Mouse (Mus musculus): ENCODE data around the gene Usp5. TPM values are rescaled to one million over a fixed set of nuclear protein-coding genes. Genes with fewer than 3 reads are reported as not detected.
A peak's percentile ranks its signal among the peaks of the same experiment; 100 is the strongest.
"Not testable (repeated sequence)": the region's sequence is repeated elsewhere in the genome, so short reads cannot be mapped to it uniquely, and the experiment has no call there.

Gene Usp5
- polyA plus RNA-seq, 1 experiment from 2014 or later: 98.3 TPM

DNA sequence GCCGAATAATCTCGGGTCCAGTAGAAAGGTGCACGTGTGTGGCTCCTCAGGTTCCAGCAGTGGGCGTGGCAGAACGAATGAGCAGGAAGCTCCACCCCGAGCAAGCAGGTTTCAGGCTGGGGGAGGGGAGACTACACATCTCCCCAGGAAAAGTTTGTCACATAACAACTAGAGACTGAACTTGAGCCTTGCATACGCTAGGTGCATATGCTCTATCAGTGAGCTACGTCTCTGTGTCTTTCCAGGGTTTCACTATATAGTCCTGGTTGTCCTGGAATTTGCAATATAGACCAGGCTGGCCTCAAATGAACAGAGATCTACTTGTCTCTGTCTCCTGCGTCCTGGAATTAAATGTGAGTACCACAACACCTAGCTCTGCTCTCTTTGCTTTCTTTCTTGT is 26.9 kb downstream of the Usp5 start:
- not testable (repeated sequence) for H3K27me3 ChIP-seq (replicated peaks); H3K36me3 ChIP-seq; ATAC-seq (ENCODE audit: extremely low read depth, insufficient number of reproducible peaks, low FRiP score, low TSS enrichment); H3K27ac ChIP-seq (replicated peaks); H3K9ac ChIP-seq; H3K9me3 ChIP-seq
- peak overlapping the region; percentile 60 for H3K4me2 ChIP-seq
- peaks cover 25% of the 10 kb centered on the region for H3K4me1 ChIP-seq
- H3K4me3 ChIP-seq: peak overlapping the region; percentile 35
- 15% methylated on average over 5 of the region's 9 CpGs for WGBS

DNA sequence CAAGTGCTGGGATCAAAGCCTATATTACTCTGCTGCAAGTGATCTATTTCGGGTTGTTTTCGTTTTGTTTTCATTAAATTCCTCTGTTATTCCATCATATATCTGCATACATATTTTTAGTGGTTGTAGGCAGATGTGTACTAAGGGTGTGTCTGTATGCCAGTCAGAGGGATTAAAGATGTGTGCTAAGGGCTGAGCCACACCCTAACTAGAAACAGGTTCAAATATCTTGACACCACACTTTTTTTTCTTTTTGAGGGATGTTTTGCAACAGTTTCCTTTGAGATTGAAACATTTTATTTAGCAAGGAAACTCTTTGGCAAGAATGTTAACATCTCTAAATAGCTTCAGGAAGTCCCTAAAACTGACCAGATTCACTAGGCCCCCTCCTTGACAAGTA is 33.1 kb downstream of the Usp5 start:
- H3K27me3 ChIP-seq (replicated peaks): no peaks in the 10 kb centered on the region
- H3K4me3 ChIP-seq: no peak overlapping the region
- H3K27ac ChIP-seq (replicated peaks): no peak overlapping the region
- no peaks in the 10 kb centered on the region for H3K9me3 ChIP-seq
- ATAC-seq (ENCODE audit: extremely low read depth, insufficient number of reproducible peaks, low FRiP score, low TSS enrichment): no peak
- H3K4me1 ChIP-seq: no peaks in the 10 kb centered on the region
- H3K9ac ChIP-seq: no peak overlapping the region
- WGBS: 85% methylated on average over 2 of the region's 2 CpGs
- no peaks in the 10 kb centered on the region for H3K36me3 ChIP-seq
- H3K4me2 ChIP-seq: no peak overlapping the region

DNA sequence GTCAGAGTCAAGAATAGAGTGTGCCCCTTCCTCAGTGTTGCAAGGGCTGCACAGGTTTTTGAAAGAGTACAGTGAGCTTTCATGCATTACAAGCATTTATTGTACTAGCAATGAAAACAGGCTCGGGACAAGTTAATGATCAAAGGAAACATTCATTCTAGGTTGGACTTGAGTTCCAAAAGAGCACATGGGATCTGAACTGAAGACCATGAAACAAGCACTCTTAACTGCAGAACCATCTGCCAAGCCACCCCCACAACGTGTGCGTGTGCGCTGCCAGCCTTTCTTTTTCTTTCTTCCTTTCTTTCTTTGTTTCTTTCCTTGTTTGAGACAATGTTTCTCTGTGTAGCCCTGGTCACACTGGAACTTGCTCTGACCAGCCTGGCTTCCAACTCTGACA is 33.5 kb downstream of the Usp5 start:
- no peaks in the 10 kb centered on the region for H3K27me3 ChIP-seq (replicated peaks)
- no peak overlapping the region for H3K4me3 ChIP-seq
- H3K4me1 ChIP-seq: no peaks in the 10 kb centered on the region
- H3K27ac ChIP-seq (replicated peaks): no peak overlapping the region
- WGBS: 82% methylated on average over 4 of the region's 4 CpGs
- ATAC-seq (ENCODE audit: extremely low read depth, insufficient number of reproducible peaks, low FRiP score, low TSS enrichment): no peak
- no peak overlapping the region for H3K4me2 ChIP-seq
- no peaks in the 10 kb centered on the region for H3K9me3 ChIP-seq
- H3K9ac ChIP-seq: no peak overlapping the region
- no peaks in the 10 kb centered on the region for H3K36me3 ChIP-seq

DNA sequence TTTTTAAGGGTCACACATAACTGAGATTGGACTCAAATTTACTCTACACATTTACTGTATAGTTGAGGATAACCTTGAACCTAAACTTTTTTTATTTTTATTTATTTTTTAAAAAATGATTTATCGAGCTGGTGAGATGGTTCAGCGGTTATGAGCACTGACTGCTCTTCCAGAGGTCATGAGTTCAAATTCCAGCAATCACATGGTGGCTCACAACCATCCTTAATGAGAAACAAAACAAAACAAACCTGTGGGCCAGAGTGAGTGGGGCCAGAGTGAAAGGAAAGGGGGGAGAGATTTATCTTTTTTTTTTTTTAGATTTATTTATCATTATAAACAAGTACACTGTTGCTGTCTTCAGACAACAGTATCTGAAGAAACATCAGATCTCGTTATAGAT is 37.4 kb downstream of the Usp5 start:
- 76% methylated on average over 3 of the region's 3 CpGs for WGBS
- Histone ChIP-seq H3K4me3 (no peak overlapping the region), H3K27ac (replicated peaks) (no peak overlapping the region), H3K9ac (no peak overlapping the region), H3K27me3 (replicated peaks) (no peaks in the 10 kb centered on the region), H3K4me2 (no peak overlapping the region), H3K4me1 (peaks cover 3% of the 10 kb centered on the region; the same call in 1 of the 2 replicates), H3K9me3 (no peaks in the 10 kb centered on the region), H3K36me3 (no peaks in the 10 kb centered on the region)
- no peak for ATAC-seq (ENCODE audit: extremely low read depth, insufficient number of reproducible peaks, low FRiP score, low TSS enrichment)

DNA sequence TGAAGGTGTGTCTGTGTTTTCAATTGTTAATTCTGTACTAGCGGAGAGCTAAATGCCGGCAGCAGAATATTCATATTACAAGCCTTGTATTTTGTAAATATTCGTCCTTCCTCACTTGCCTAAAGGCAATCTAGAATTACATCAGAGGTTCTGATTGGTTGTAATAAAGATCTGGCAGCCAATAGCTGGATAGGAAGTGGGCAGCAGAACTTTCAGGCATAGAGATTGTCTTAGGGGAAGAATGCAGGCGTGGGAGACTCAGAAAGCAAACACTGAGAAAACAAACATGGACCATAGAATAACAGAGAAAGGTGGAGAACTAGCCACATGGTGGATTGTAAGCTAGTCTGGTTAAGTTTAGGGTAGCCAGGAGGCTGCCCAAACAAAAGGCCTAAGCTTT is 39.2 kb downstream of the Usp5 start:
- Histone ChIP-seq H3K9me3 (no peaks in the 10 kb centered on the region), H3K9ac (no peak overlapping the region), H3K36me3 (no peaks in the 10 kb centered on the region), H3K4me3 (no peak overlapping the region), H3K27me3 (replicated peaks) (no peaks in the 10 kb centered on the region), H3K4me1 (peaks cover 3% of the 10 kb centered on the region; the same call in 1 of the 2 replicates), H3K4me2 (no peak overlapping the region), H3K27ac (replicated peaks) (no peak overlapping the region)
- WGBS: 59% methylated on average over 4 of the region's 4 CpGs
- ATAC-seq (ENCODE audit: extremely low read depth, insufficient number of reproducible peaks, low FRiP score, low TSS enrichment): no peak

DNA sequence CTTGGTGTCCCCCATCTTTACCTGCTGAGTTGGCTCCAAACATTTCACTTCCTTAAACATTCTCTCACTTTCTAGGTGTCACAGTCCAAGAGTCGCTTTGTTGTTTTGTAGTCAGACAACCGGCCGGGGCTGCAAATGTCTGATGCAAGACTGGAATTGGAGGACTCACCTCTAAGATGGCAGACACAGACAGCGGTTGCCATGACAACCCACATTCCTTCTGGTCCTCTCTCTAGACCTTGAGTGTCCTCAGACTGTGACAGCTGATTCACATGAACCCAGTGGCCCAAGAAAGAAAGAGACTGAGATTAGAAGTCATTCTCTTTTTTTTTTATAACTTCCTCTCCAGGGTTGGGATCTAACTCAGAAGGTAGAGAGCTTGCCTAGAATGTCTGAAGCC is 39.8 kb downstream of the Usp5 start:
- Histone ChIP-seq H3K27me3 (replicated peaks) (no peaks in the 10 kb centered on the region), H3K36me3 (no peaks in the 10 kb centered on the region), H3K27ac (replicated peaks) (no peak overlapping the region), H3K4me2 (no peak overlapping the region), H3K4me3 (no peak overlapping the region), H3K9me3 (no peaks in the 10 kb centered on the region), H3K9ac (no peak overlapping the region), H3K4me1 (peaks cover 3% of the 10 kb centered on the region; the same call in 1 of the 2 replicates)
- no peak for ATAC-seq (ENCODE audit: extremely low read depth, insufficient number of reproducible peaks, low FRiP score, low TSS enrichment)
- 82% methylated on average over 4 of the region's 4 CpGs for whole genome bisulfite sequencing

DNA sequence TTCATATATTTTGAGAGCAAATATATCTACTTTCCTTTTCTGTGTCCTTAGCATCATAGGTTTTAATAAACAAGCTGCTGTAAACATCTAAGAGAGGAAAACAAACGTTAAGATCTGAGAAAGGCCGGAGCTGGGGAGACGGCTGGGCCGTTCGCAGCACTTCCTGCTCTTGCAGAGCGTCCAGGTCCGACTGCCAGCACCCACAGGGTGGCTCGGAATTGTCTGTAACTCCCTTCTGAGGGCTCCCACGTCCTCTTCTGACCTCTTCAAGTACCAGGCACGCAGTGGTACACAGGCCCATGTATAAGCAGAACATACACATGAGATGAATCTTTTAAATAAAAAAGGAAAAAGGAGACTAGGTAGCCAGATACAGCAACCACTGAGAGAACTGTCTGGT is 41.6 kb downstream of the Usp5 start:
- no peak overlapping the region for H3K27ac ChIP-seq (replicated peaks)
- ATAC-seq (ENCODE audit: extremely low read depth, insufficient number of reproducible peaks, low FRiP score, low TSS enrichment): no peak
- H3K9ac ChIP-seq: no peak overlapping the region
- no peak overlapping the region for H3K4me3 ChIP-seq
- H3K4me1 ChIP-seq: peaks cover 3% of the 10 kb centered on the region
- H3K4me2 ChIP-seq: no peak overlapping the region
- no peaks in the 10 kb centered on the region for H3K36me3 ChIP-seq
- WGBS: 65% methylated on average over 10 of the region's 10 CpGs
- H3K27me3 ChIP-seq (replicated peaks): no peaks in the 10 kb centered on the region
- no peaks in the 10 kb centered on the region for H3K9me3 ChIP-seq

DNA sequence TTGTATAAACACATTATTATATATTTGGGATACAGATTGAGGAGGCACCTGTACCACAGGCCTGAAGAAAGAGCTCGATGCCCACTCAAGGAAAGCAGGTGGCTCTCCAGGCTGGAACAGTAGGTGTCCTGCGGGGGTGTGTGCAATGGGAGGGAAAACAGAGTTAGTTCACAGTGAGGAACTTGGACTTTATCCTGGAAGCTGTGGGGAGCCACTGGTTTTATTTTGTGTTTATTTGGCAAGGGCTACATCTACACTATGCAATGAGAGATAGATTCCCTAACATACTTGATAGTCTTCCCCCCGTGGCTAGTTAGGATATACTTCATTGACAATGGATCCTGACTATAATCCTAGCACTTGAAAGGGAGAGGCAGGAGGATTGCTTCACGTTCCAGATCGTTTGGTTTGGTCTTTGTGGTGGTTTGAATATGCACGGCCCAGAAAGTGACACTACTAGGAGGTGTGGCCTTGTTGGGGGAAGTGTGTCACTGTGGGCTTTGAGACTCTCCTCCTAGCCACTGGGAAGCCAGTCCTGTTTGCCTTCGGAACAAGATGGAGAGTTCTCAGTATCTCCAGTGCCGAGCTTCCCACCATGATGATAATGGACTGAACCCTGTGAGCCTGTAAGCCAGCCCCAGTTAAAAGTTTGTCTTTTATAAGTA is 42.4 kb downstream of the Usp5 start:
- no peak overlapping the region for H3K4me2 ChIP-seq
- no peaks in the 10 kb centered on the region for H3K27me3 ChIP-seq (replicated peaks)
- no peaks in the 10 kb centered on the region for H3K36me3 ChIP-seq
- H3K27ac ChIP-seq (replicated peaks): no peak overlapping the region
- ATAC-seq (ENCODE audit: extremely low read depth, insufficient number of reproducible peaks, low FRiP score, low TSS enrichment): no peak
- no peak overlapping the region for H3K4me3 ChIP-seq
- H3K9ac ChIP-seq: no peak overlapping the region
- peaks cover 8% of the 10 kb centered on the region for H3K4me1 ChIP-seq
- no peaks in the 10 kb centered on the region for H3K9me3 ChIP-seq
- WGBS: 45% methylated on average over 8 of the region's 8 CpGs

DNA sequence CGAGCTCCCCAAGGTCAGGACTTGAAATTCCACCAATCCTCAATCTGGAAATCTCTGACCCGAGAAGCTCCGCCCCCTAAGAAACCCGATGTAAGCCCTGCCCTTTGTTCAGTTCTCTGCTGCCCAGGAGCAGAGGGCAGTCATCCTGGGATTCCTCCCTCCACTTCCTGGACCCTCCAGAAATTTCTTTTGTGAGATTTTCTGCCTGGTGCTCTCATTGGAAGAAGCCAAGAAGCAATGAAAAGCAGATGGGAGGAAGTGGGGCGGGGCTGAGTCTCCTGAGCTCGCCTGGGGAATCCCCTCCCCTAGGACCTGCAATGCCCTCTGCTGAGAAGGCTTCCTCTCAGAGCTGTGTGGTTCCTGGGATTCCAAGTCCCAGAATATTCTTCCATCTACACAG is 46.8 kb downstream of the Usp5 start:
- ATAC-seq (ENCODE audit: extremely low read depth, insufficient number of reproducible peaks, low FRiP score, low TSS enrichment): no peak
- Histone ChIP-seq H3K27me3 (replicated peaks) (peaks cover 41% of the 10 kb centered on the region), H3K9me3 (no peaks in the 10 kb centered on the region), H3K36me3 (no peaks in the 10 kb centered on the region), H3K9ac (0 out of 2 replicates have a peak overlapping the region, but pooled peaks have one; percentile 33), H3K4me1 (peaks cover 9% of the 10 kb centered on the region), H3K27ac (replicated peaks) (no peak overlapping the region), H3K4me3 (peak overlapping the region; percentile 31), H3K4me2 (peak overlapping the region; percentile 50)
- WGBS: 26% methylated on average over 6 of the region's 6 CpGs

DNA sequence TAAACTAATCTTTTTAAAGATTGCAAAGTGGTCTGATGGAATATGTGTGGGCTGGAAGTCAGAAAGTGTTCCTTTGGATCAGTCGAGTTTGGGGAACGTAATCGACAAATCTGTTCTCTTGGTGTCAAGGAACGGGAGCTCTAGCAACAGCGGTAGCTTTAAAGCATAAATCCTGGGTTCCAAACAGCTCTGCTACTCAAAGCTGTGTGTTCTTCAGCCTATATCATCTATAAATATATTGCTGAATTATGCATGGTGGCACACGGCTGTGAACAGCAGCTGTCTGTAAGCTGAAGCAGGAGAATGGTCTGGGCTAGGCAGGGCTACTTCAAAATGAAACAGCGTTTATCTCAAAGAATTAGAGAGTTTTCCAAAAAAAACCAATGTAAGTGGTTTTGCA is 48.4 kb downstream of the Usp5 start:
- Histone ChIP-seq H3K36me3 (no peaks in the 10 kb centered on the region), H3K4me3 (no peak overlapping the region), H3K4me1 (peaks cover 9% of the 10 kb centered on the region), H3K27me3 (replicated peaks) (peaks cover 44% of the 10 kb centered on the region), H3K9me3 (no peaks in the 10 kb centered on the region), H3K9ac (no peak overlapping the region), H3K27ac (replicated peaks) (no peak overlapping the region), H3K4me2 (no peak overlapping the region)
- no peak for ATAC-seq (ENCODE audit: extremely low read depth, insufficient number of reproducible peaks, low FRiP score, low TSS enrichment)
- WGBS: 78% methylated on average over 7 of the region's 7 CpGs

DNA sequence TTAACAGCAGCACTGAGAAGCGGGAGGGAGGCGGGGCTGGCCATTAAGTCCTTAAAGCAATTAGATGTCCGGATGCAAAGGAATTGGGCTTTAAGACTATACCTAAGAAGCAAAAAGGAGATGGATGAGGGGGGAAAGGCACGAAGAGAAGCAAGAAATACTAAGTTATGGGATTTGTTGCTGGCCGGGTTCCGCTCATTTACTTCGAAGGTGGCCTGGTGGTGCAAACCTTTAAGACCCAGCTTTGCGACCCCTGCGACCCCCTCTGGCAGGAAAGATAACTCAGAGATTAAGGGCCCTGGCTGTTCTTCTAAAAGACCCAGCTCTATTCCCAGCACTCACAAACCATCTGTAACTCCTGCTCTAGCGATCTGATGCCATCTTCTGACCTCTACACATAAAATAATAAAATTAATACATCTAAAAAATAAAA is 49.3 kb downstream of the Usp5 start:
- Histone ChIP-seq H3K27ac (replicated peaks) (no peak overlapping the region), H3K4me2 (peak overlapping the region; percentile 70), H3K9ac (peak overlapping the region; percentile 65), H3K36me3 (no peaks in the 10 kb centered on the region), H3K4me1 (peaks cover 9% of the 10 kb centered on the region), H3K27me3 (replicated peaks) (peaks cover 44% of the 10 kb centered on the region), H3K4me3 (peak overlapping the region; percentile 47), H3K9me3 (no peaks in the 10 kb centered on the region)
- WGBS: 3% methylated on average over 10 of the region's 10 CpGs
- ATAC-seq (ENCODE audit: extremely low read depth, insufficient number of reproducible peaks, low FRiP score, low TSS enrichment): no peak

DNA sequence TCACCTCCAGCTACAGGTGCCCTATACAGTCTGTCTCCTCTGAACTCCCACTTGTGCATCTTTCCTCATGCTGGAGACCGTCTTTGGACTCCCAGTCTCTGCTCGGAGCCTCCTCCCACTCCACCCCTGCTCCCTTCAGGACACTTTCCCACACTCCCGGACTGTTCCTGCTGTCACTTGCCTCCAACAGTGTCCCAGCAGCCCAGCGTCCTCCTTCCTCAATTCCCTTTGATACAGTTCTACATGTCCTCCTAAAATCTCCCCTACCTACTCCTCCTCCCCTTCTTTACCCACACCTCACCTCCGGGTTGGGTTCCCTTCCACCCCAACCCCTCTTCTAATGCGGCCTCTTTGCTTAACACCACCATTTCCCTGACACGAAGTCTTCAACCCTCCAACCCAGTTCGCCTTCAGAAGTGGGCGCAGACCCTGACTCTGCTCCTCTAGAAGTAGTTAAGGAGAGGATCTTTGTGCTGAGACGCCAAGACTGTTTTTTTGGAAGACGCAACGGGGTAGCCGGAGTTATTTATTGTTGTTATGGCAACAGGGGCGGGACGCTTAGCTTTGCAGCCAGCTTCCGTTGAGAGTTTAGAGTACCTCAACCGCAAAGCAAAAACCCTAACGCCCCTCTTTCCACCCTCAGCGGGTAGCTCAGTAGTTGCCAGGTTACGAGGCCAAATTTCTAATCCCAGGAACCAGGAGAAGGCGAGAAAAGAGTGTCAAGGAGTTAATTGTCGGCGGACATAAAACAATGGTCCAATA is 49.9 kb downstream of the Usp5 start, which contains the start of gene Lrrc23:
Gene Lrrc23, minus strand, starts transcription at position 506 of the 762 bp plus-strand sequence.
- Histone ChIP-seq H3K27me3 (replicated peaks) (peaks cover 44% of the 10 kb centered on the region), H3K36me3 (no peaks in the 10 kb centered on the region), H3K4me3 (peak within 1 kb of the TSS; percentile 47), H3K27ac (replicated peaks) (no peak within 1 kb of the TSS), H3K4me1 (peaks cover 9% of the 10 kb centered on the region), H3K9me3 (no peaks in the 10 kb centered on the region), H3K9ac (peak within 1 kb of the TSS; percentile 65), H3K4me2 (peak within 1 kb of the TSS; percentile 70)
- WGBS: 1% methylated on average over 23 of the region's 23 CpGs
- ATAC-seq (ENCODE audit: extremely low read depth, insufficient number of reproducible peaks, low FRiP score, low TSS enrichment): peak; percentile 54; the same call in 1 of the 2 replicates
